Mouse (Mus musculus) thymus, postnatal 36 days (tissue): ENCODE results near the gene March1.
"Not testable (repeated sequence)": the region's sequence is repeated elsewhere in the genome, so short reads cannot be mapped to it uniquely, and the experiment has no call there.

Experiments
- DNase-seq, 2 experiments: peaks; one replicate each; pipeline ENCODE4 v3.0.0; 2022; ENCODE audit warnings: mixed read lengths in 2 of 2

Gene March1

GRCm38 (mm10) chr8:66323045-66323807 lies 705.5 kb downstream of the March1 start:
- no peak for DNase-seq

DNA sequence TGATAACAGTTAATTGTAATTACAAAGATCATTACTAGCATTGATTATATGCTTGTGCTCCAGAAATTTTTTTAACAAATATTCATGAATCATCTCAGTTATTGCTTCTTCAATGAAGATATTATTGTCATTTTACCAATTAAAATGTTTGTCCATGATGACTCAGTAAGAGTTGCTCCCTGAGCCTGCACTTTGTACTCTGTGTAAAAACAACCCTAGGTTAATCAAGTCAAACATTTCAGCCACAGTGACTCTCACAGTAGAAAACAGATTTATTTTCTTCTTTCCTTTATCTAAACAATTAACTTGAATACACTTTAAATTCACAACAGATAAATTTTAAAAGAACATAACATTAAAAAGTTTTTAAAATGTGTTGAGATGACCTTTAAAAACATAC lies 708.7 kb downstream of the March1 start:
- DNase-seq = no peak

- DNase-seq = no peak
These were observed 714.5 kb downstream of the March1 start for GRCm38 (mm10) chr8:66332206-66332605.

DNA sequence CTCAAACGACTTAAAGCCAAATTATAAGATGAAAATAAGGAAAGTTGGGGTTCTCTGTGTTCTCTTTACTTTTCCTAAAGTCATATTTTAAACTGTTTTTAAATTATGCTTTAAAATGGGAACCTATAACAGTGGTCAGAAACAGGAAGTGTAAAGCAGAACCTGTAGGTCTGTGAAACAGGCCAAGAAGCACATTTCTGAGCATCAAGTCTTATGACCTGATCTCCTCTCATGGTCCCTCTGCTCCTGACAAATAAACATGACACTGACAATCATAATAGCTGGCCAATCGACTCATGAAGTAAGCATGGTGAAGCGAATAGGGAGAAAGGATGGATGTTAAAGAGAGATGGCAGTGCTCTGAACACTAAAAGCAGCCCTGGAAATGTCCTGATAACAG lies 716.6 kb downstream of the March1 start:
- DNase-seq = no peak

DNA sequence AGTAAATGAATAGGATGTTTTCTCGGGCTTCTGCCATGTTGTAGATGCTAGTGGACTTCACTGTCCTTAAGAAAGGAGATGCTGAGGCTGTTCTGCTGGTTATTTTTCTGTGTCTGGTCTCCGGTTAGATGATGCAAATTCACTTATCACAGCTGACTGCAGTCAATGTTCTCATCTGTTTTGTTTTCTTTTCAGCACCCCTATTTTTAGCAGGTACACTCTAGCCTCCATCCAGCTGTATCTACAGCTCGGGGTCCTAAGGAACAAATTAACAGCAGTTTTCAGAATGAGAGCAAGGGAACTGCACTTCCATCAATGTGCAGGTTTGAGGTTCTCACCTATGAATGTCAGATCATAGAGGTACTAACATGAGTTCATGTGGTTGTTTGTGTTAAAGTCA lies 721.9 kb downstream of the March1 start:
- no peak for DNase-seq

DNA sequence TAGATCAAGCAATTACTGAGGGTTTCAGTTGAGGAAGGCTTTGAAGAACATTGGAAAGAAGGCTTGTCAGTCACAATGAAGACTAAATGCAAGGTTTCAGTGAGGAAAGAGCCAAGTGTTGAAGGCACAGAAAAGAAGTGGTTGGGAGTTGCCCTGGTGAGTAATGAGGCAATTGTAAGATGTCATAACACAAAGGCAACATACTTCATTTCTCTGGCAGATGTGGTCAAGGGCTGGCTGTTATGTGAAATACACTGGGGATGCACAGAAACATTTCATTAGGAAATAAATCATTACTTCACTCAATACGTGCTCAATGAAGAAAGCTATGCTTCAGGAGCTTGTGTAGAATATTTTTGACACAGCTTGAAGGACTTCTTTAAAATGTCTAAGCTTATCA lies 725.2 kb downstream of the March1 start:
- DNase-seq = no peak

DNA sequence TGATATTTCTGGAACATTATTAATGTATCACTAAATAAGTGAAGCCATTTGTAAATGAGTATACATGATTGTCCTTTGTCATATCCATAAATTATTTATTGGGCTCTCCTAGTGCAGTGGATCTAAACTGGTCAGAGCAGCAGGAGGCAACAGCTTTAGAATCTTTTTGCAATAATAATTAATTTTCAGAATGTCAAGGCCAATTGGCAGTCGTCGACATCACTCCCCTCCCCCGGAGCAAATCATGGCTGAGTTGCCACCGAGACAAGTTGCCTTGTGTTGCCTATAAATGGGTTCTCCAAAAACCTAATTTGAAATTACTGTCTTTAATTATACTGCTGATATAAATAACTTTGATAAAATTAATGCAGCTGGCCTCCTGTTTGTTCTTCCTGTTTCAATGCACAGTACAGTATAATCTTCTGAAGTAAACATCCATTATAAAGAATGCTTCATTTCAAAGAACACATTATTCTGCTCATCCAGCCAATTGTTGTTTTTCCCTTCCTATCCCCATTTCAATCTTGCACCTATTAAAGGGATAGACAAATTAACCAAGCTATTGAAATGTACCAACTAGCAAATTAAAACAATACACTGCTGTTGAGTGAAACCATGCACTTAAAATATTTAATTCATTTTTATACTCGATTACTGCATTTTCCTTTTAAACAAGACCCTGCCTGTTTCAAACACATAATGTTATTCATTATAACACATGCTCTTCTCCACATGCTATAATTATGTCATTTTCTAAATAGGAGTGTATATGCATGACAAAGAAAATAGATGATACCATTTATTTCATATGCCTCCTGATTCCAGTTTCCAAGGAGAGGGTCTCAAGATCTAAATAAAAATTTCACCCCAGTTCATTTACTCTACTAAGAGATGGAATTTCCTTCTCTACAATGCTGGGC lies 745.4 kb downstream of the March1 start:
- no peak for DNase-seq

DNA sequence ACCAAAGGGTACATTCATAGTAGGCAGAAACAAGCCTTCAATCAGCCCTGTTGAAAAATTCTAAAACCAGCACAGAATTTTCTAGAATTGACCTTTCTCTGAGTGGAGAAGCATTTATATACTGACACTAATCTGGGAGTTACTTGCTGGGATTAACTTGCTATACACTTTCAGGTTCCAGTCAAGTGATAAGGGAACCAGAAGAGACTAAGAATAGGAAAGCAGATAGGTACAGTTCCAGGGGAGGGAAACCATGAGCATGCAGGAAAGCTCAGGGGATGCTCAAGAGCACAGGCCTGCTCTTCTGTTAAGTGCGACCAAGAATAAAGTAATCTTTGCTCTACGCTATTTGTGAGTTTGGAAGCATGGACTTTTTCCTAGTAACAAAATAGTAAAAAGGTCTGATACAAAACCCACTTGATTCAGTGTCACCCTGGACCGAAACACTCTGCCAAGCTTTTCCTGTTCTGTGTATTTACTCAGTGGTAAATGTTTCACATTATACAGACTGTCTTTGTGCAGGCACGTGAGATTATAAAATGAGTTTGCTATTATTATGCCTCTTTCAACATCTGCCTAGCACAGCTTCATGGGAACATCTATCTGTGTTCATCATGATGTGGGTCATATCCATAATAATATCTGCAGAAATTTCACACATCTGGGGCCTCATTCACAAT lies 766.1 kb downstream of the March1 start:
- DNase-seq = no peak

DNA sequence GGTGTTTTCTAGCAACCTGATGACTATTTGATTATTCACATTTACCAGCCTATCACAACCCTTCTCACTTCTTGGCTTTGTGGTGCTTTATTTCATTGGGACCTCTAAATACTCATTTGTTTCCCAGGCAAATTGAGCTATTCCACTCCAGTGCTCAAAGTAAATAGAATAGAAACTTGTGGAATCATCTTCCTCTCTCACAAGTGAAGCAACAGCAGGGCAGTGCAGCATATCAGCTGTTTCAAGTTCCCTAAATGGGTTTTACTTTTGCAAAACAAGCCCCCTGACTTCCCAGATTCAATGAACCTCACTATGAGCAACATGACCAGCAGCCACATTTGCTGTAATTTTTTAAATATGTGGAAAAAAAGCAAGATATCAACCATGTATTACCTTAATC lies 768.3 kb downstream of the March1 start:
- DNase-seq = no peak

DNA sequence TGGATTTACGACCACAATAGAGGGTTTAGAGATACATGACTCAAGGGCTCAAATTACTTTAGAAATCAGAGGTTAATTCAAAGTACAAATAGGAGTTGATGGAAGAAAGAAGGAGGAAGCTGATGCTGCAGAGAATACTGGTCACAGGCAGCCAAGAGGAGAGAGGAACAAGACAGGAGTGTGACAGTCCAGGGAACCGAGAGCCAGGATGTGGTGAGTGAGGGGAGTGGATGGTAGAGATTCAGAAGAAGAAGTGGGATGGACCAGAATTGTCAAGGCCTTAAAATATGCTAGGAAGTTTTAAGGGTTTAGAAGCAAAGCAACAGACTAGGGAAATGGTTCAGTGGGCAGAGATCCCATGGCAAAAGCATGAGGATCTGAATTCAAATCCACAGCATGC lies 771.0 kb downstream of the March1 start:
- DNase-seq = no peak

DNA sequence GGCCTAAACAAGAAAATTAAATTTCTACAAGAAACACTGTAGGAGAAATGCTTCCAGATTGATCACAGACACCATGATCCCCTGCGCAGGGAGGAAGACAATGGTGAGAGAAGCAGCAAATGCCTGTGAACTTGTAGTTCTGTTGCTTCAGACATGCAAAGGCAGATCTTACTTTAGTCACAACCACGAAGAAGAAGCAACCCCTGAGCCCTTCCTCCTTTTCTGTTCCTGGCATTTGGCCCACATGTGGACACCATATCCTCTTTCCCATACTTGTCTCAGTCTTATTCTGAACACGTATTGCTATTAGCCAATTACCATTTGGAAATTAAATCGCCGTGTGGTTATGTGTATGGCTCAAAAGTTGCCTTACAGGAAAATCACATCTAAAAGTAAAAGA lies 773.9 kb downstream of the March1 start:
- DNase-seq = no peak

DNA sequence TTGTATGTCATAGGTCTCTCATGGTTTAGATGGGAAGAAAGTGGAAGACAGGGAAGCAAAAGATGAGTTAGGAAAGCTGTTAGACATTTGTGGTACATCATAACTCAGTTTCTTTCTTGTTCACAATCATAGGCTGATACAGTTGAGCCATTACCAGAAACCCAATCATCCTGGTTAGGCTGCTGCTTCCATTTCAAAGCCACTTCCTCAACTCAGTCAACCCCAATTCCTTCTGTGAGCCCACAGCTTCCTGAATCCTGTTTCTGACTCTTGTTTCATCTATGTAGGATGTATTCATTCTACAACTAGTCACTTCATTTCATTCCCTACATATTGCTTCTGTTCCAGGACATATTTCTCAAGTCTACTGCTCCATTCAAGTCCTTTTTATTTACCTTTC lies 775.2 kb downstream of the March1 start:
- DNase-seq = no peak

- DNase-seq = no peak
These were observed 776.4 kb downstream of the March1 start for GRCm38 (mm10) chr8:66394148-66394547.

GRCm38 (mm10) chr8:66397811-66398210 lies 780.1 kb downstream of the March1 start:
- no peak for DNase-seq

- no peak for DNase-seq
These were observed 782.4 kb downstream of the March1 start for GRCm38 (mm10) chr8:66400050-66400449.

DNA sequence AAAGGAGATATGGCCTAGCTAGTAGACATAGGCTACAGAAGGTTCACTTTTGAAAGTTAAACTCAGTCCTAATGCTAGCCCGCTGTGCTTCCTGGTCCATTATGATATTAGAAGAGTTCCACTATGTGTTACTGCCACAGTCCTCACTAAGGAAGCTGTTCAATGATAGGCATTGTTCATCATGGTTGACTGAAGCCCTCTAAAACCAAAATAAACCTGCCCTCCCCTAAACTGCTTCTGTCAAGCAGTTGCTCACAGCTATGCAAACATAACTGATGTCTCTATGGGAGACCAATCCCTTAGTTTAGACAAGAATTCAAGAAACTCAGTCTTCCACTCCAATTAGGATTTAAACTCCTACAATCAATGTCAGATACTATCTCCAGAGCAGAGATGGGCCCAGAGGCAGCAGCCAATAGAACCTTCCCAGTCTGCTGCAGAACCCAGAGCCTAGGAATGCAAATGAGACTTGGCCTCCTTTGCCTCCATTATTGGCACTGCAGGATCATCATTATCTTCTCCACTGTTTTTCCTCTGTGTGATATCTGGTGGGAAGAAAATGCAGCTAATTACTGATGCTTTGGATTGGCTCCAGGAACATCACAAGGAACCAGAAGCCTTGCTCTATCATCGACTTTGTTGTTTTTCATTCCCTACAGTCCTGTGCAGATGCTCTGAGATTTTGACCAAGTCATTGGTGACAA lies 787.2 kb downstream of the March1 start:
- DNase-seq = no peak

GRCm38 (mm10) chr8:66405796-66406195 lies 788.1 kb downstream of the March1 start:
- DNase-seq = not testable (repeated sequence)

DNA sequence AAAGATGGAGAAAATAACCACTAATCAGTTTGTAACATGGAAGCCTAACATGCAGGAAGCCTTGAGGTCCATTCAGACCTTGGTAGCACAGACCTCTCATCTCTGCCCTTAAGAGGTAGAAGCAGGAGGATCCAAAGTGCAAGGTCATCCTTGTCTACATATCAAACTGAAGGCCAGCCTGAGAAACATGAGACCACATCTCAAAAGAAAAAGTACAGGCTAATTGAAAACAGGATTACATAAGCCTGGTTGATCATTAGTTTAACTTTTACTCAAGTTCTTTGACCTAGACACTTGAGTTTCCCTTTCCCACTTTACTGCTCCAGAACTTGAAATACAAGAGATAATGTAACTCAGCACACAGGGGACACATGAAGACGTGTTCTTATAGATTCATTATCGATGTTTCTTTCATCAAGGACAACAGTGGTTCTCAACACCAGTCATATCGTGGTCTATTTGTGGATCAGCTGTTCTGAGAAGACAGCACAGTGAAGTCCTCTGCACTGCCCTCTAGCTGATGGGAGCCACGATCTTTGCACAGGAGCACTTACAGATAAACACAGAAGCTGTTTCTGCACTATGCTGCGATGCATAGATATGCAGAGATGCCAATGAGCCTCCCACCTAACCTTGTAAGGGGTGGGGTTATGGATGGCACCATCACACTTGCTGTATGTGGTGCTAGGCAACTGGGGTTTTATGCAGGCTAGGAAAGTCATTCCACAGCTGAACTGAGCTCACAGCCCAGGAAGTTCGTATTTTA lies 789.1 kb downstream of the March1 start:
- no peak for DNase-seq

GRCm38 (mm10) chr8:66410080-66410615 lies 792.4 kb downstream of the March1 start:
- DNase-seq = no peak

DNA sequence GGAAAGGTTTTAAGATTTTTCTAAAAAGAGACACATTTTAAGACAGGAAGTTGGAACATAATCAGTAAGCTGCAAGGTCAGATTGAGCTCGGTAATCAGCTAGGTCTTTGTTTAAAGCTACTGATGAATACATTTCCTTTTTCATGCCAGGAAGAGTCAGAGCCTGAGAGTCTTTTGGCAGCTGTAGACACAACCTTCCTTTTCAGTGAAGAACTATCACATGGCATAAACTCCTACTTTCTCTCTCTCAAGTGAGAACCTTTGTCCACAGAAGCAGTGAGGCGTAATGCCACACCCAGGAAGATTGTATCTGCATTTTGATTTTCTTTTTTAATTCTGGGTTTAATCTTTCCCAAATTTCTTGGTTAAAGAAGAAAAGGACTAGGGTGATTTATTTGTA lies 795.4 kb downstream of the March1 start:
- no peak for DNase-seq

GRCm38 (mm10) chr8:66415234-66415633 lies 797.5 kb downstream of the March1 start:
- DNase-seq = no peak

DNA sequence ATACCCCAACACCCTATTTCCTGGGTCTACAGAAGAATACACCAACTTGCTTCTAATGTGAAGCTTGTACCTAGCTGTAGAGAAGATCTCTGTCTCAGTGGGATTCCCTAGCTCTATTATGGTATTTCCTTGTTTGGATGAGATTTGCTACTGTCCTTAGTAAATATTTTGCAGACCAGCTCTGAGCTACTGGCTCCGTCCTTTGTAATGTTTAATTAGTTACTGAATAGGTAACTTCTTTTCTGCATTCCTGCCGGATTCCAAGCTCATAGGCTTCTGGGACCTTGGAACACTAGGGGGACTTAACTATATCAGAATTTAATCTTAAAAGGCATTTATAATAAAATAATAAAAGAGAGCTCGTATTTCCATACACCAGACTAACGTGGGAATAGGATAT lies 799.9 kb downstream of the March1 start:
- not testable (repeated sequence) for DNase-seq
